Mouse (Mus musculus) hindbrain, embryonic 16.5 days (tissue): ENCODE data around the gene Tfam. TPM values are rescaled to one million over a fixed set of nuclear protein-coding genes. Genes with fewer than 3 reads are reported as not detected.
A peak's percentile ranks its signal among the peaks of the same experiment; 100 is the strongest.

Source experiments
- ATAC-seq: fragments of 200-750 bp; cut with Nextera tagmentation; 2 replicates; pipeline ENCODE4 v1.8.0; 2017; ENCODE audit warnings: moderate TSS enrichment, moderate library complexity
- H3K27ac ChIP-seq: fragments of 300-500 bp; sonication (generic); 2 replicates; pipeline ENCODE4 v1.5.1; 2014; ENCODE audit warnings: low read depth, mild to moderate bottlenecking, control low read depth, low read length, moderate library complexity
- H3K27me3 ChIP-seq: fragments of 300-500 bp; sonication (generic); replicated peaks from 2 replicates; pipeline ENCODE4 v1.6.1; 2014; ENCODE audit warnings: low read length; ENCODE audit not compliant: control insufficient read depth, insufficient read depth
- H3K36me3 ChIP-seq: fragments of 300-500 bp; sonication (generic); 2 replicates; pipeline ENCODE4 v1.6.1; 2014; ENCODE audit warnings: mild to moderate bottlenecking, low read length, moderate library complexity, mixed read lengths; ENCODE audit not compliant: control insufficient read depth, insufficient read depth
- H3K4me1 ChIP-seq: fragments of 300-500 bp; sonication (generic); 2 replicates; pipeline ENCODE4 v1.6.1; 2014; ENCODE audit warnings: low read depth, low read length; ENCODE audit not compliant: control insufficient read depth, insufficient read depth
- H3K4me2 ChIP-seq: fragments of 300-500 bp; sonication (generic); 2 replicates; pipeline ENCODE4 v1.6.1; 2014; ENCODE audit warnings: mild to moderate bottlenecking, low read length, control low read depth, moderate library complexity
- H3K4me3 ChIP-seq: fragments of 300-500 bp; sonication (generic); 2 replicates; pipeline ENCODE4 v1.5.1; 2014; ENCODE audit warnings: mild to moderate bottlenecking, low read length, control low read depth, moderate library complexity
- H3K9ac ChIP-seq: fragments of 300-500 bp; sonication (generic); 2 replicates; pipeline ENCODE4 v1.6.1; 2014; ENCODE audit warnings: low read depth, mild to moderate bottlenecking, control low read depth, low read length, moderate library complexity
- H3K9me3 ChIP-seq: fragments of 300-500 bp; sonication (generic); 2 replicates; pipeline ENCODE4 v1.6.1; 2014; ENCODE audit warnings: mild to moderate bottlenecking, low read length, moderate library complexity; ENCODE audit not compliant: control insufficient read depth
- WGBS: fragments of 180-500 bp; shearing (Covaris S2); extraction: QIAGEN DNeasy Blood & Tissue Kit; methylation state at CpG from one replicate; pipeline ENCODE4 v1.1.7; 2014; 5-methylcytosine and 5-hydroxymethylcytosine counted together
- polyA plus RNA-seq: library from polyadenylated mRNA; unstranded; fragments of >200 nt; fragmentation: Nextera tagmentation; extraction: Ambion mirVana; gene quantifications from 2 replicates; pipeline ENCODE4 v1.2.1, GENCODE M21; 2015

The Tfam gene
- 41.4 and 50.6 TPM in 2 replicates for polyA plus RNA-seq

- H3K36me3 ChIP-seq, result peaks cover 13% of the 10 kb centered on the region
- 1% methylated on average over 7 of the region's 7 CpGs for WGBS
- no peaks in the 10 kb centered on the region for H3K9me3 ChIP-seq
- ATAC-seq, result no peak
- peak within 1 kb of the TSS; percentile 96 for H3K4me3 ChIP-seq
- peaks cover 7% of the 10 kb centered on the region for H3K4me1 ChIP-seq
- H3K4me2 ChIP-seq, result peak within 1 kb of the TSS; percentile 88
- H3K9ac ChIP-seq, result peak within 1 kb of the TSS; percentile 84
- no peaks in the 10 kb centered on the region for H3K27me3 ChIP-seq
- peak within 1 kb of the TSS; percentile 75 for H3K27ac ChIP-seq
These were observed at the start of gene Tfam for GRCm38 (mm10) chr10:71238240-71238554. Gene Tfam (minus strand): TSS chr10:71238280.

GRCm38 (mm10) chr10:71285126-71285580 lies 47.1 kb upstream of the Tfam start, which contains the start of gene Ube2d1:
Gene Ube2d1 (minus strand): TSS chr10:71285262.
- H3K4me2 ChIP-seq, result peak within 1 kb of the TSS; percentile 67
- peak; percentile 96 for ATAC-seq
- peak within 1 kb of the TSS; percentile 70 for H3K4me3 ChIP-seq
- H3K36me3 ChIP-seq, result no peaks in the 10 kb centered on the region
- H3K9ac ChIP-seq, result peak within 1 kb of the TSS; percentile 88
- H3K9me3 ChIP-seq, result no peaks in the 10 kb centered on the region
- no peaks in the 10 kb centered on the region for H3K27me3 ChIP-seq
- H3K4me1 ChIP-seq, result peaks cover 16% of the 10 kb centered on the region
- under 1% methylated on average over 47 of the region's 50 CpGs for WGBS
- peak within 1 kb of the TSS; percentile 83 for H3K27ac ChIP-seq

- 0% methylated on average over 26 of the region's 41 CpGs for WGBS
- Histone ChIP-seq H3K4me3 (peak overlapping the region; percentile 70), H3K4me2 (peak overlapping the region; percentile 67), H3K27ac (peak overlapping the region; percentile 83), H3K9ac (peak overlapping the region; percentile 88), H3K4me1 (peaks cover 16% of the 10 kb centered on the region), H3K27me3 (no peaks in the 10 kb centered on the region), H3K9me3 (no peaks in the 10 kb centered on the region), H3K36me3 (no peaks in the 10 kb centered on the region)
- peak; percentile 82 for ATAC-seq
These were observed 46.5 kb upstream of the Tfam start for GRCm38 (mm10) chr10:71284511-71285125.

GRCm38 (mm10) chr10:71284131-71284510 lies 46.0 kb upstream of the Tfam start:
- no peak for ATAC-seq
- Histone ChIP-seq H3K4me3 (peak overlapping the region; percentile 70), H3K4me2 (peak overlapping the region; percentile 67), H3K27me3 (no peaks in the 10 kb centered on the region), H3K36me3 (no peaks in the 10 kb centered on the region), H3K9me3 (no peaks in the 10 kb centered on the region), H3K4me1 (peaks cover 16% of the 10 kb centered on the region), H3K27ac (peak overlapping the region; percentile 83; the same call in 1 of the 2 replicates), H3K9ac (peak overlapping the region; percentile 88)
- WGBS, result 8% methylated on average over 8 of the region's 8 CpGs

GRCm38 (mm10) chr10:71273008-71273739 lies 35.1 kb upstream of the Tfam start:
- Histone ChIP-seq H3K4me3 (no peak overlapping the region), H3K27me3 (no peaks in the 10 kb centered on the region), H3K36me3 (no peaks in the 10 kb centered on the region), H3K9ac (no peak overlapping the region), H3K4me2 (no peak overlapping the region), H3K9me3 (no peaks in the 10 kb centered on the region), H3K27ac (0 out of 2 replicates have a peak overlapping the region, but pooled peaks have one; percentile 44), H3K4me1 (peaks cover 14% of the 10 kb centered on the region)
- 34% methylated on average over 9 of the region's 9 CpGs for WGBS
- peak; percentile 45; the same call in 1 of the 2 replicates for ATAC-seq

GRCm38 (mm10) chr10:71267973-71268372 lies 29.9 kb upstream of the Tfam start:
- 88% methylated on average over 2 of the region's 2 CpGs for WGBS
- Histone ChIP-seq H3K27ac (no peak overlapping the region), H3K36me3 (no peaks in the 10 kb centered on the region), H3K27me3 (no peaks in the 10 kb centered on the region), H3K4me3 (no peak overlapping the region), H3K9ac (no peak overlapping the region), H3K4me1 (peaks cover 7% of the 10 kb centered on the region), H3K9me3 (no peaks in the 10 kb centered on the region), H3K4me2 (no peak overlapping the region)
- ATAC-seq, result no peak

- H3K27me3 ChIP-seq, result no peaks in the 10 kb centered on the region
- ATAC-seq, result no peak
- no peak overlapping the region for H3K9ac ChIP-seq
- no peaks in the 10 kb centered on the region for H3K9me3 ChIP-seq
- no peak overlapping the region for H3K4me2 ChIP-seq
- H3K4me3 ChIP-seq, result no peak overlapping the region
- H3K4me1 ChIP-seq, result peaks cover 2% of the 10 kb centered on the region
- WGBS, result 80% methylated on average over 11 of the region's 11 CpGs
- no peak overlapping the region for H3K27ac ChIP-seq
- H3K36me3 ChIP-seq, result no peaks in the 10 kb centered on the region
These were observed 29.4 kb upstream of the Tfam start for GRCm38 (mm10) chr10:71267511-71267910.

GRCm38 (mm10) chr10:71265067-71265466 lies 27.0 kb upstream of the Tfam start:
- Histone ChIP-seq H3K27ac (no peak overlapping the region), H3K4me3 (no peak overlapping the region), H3K4me2 (no peak overlapping the region), H3K9me3 (no peaks in the 10 kb centered on the region), H3K27me3 (no peaks in the 10 kb centered on the region), H3K4me1 (no peaks in the 10 kb centered on the region; the same call in none of the 2 replicates), H3K9ac (no peak overlapping the region), H3K36me3 (no peaks in the 10 kb centered on the region)
- ATAC-seq, result no peak
- WGBS, result 93% methylated on average over 4 of the region's 4 CpGs

- Histone ChIP-seq H3K9me3 (no peaks in the 10 kb centered on the region), H3K27me3 (no peaks in the 10 kb centered on the region), H3K9ac (no peak overlapping the region), H3K4me2 (no peak overlapping the region), H3K36me3 (peaks cover 6% of the 10 kb centered on the region; the same call in 1 of the 2 replicates), H3K4me1 (no peaks in the 10 kb centered on the region; the same call in none of the 2 replicates), H3K27ac (no peak overlapping the region), H3K4me3 (no peak overlapping the region)
- WGBS, result 80% methylated on average over 8 of the region's 8 CpGs
- no peak for ATAC-seq
These were observed 23.6 kb upstream of the Tfam start for GRCm38 (mm10) chr10:71261637-71262036.
